Mouse (Mus musculus): ENCODE data around the gene Rps19. TPM values are rescaled to one million over a fixed set of nuclear protein-coding genes. Genes with fewer than 3 reads are reported as not detected.

The Rps19 gene
- polyA plus RNA-seq, 1 experiment from 2014 or later = 1,220 TPM

GRCm38 (mm10) chr7:24904070-24904483, 19.9 kb downstream of the Rps19 start:
- Histone ChIP-seq H3K9ac (peak overlapping the region; percentile 93), H3K4me1 (peaks cover 47% of the 10 kb centered on the region), H3K27me3 (replicated peaks) (no peaks in the 10 kb centered on the region), H3K4me3 (peak overlapping the region; percentile 84), H3K4me2 (peak overlapping the region; percentile 81), H3K9me3 (no peaks in the 10 kb centered on the region), H3K36me3 (peaks cover 18% of the 10 kb centered on the region), H3K27ac (replicated peaks) (peak overlapping the region; percentile 92)
- peak; percentile 96 for ATAC-seq (ENCODE audit: extremely low read depth, insufficient number of reproducible peaks, low FRiP score, low TSS enrichment)
- under 1% methylated on average over 30 of the region's 30 CpGs for WGBS

GRCm38 (mm10) chr7:24904936-24905335, 20.8 kb downstream of the Rps19 start:
- H3K27ac ChIP-seq (replicated peaks) = peak overlapping the region; percentile 74; the same call in 1 of the 2 replicates
- H3K4me2 ChIP-seq = peak overlapping the region; percentile 81
- H3K27me3 ChIP-seq (replicated peaks) = no peaks in the 10 kb centered on the region
- peaks cover 47% of the 10 kb centered on the region for H3K4me1 ChIP-seq
- peaks cover 26% of the 10 kb centered on the region for H3K36me3 ChIP-seq
- H3K4me3 ChIP-seq = peak overlapping the region; percentile 84
- ATAC-seq (ENCODE audit: extremely low read depth, insufficient number of reproducible peaks, low FRiP score, low TSS enrichment) = no peak
- 11% methylated on average over 3 of the region's 3 CpGs for WGBS
- peak overlapping the region; percentile 90 for H3K9ac ChIP-seq
- no peaks in the 10 kb centered on the region for H3K9me3 ChIP-seq

- Histone ChIP-seq H3K27me3 (replicated peaks) (no peaks in the 10 kb centered on the region), H3K9me3 (no peaks in the 10 kb centered on the region), H3K4me2 (peak overlapping the region; percentile 30), H3K36me3 (peaks cover 41% of the 10 kb centered on the region), H3K27ac (replicated peaks) (no peak overlapping the region), H3K9ac (peak overlapping the region; percentile 33), H3K4me3 (no peak overlapping the region), H3K4me1 (peaks cover 47% of the 10 kb centered on the region)
- 18% methylated on average over 6 of the region's 6 CpGs for WGBS
- no peak for ATAC-seq (ENCODE audit: extremely low read depth, insufficient number of reproducible peaks, low FRiP score, low TSS enrichment)
Observed at GRCm38 (mm10) chr7:24906551-24906950, 22.4 kb downstream of the Rps19 start.

- Histone ChIP-seq H3K9me3 (no peaks in the 10 kb centered on the region), H3K36me3 (peaks cover 48% of the 10 kb centered on the region), H3K4me1 (peaks cover 40% of the 10 kb centered on the region), H3K9ac (peak overlapping the region; percentile 33), H3K4me2 (peak overlapping the region; percentile 30), H3K27ac (replicated peaks) (0 out of 2 replicates have a peak overlapping the region, but pooled peaks have one; percentile 15), H3K4me3 (no peak overlapping the region), H3K27me3 (replicated peaks) (no peaks in the 10 kb centered on the region)
- WGBS = 30% methylated on average over 13 of the region's 13 CpGs
- ATAC-seq (ENCODE audit: extremely low read depth, insufficient number of reproducible peaks, low FRiP score, low TSS enrichment) = no peak
Observed at GRCm38 (mm10) chr7:24907211-24907748, 23.1 kb downstream of the Rps19 start.

- Histone ChIP-seq H3K27ac (replicated peaks) (no peak overlapping the region), H3K4me3 (no peak overlapping the region), H3K4me2 (no peak overlapping the region), H3K36me3 (peaks cover 70% of the 10 kb centered on the region), H3K27me3 (replicated peaks) (no peaks in the 10 kb centered on the region), H3K4me1 (peaks cover 3% of the 10 kb centered on the region), H3K9me3 (no peaks in the 10 kb centered on the region), H3K9ac (no peak overlapping the region)
- ATAC-seq (ENCODE audit: extremely low read depth, insufficient number of reproducible peaks, low FRiP score, low TSS enrichment) = no peak
- 89% methylated on average over 14 of the region's 14 CpGs for WGBS
Observed at GRCm38 (mm10) chr7:24912480-24912879, 28.3 kb downstream of the Rps19 start.

GRCm38 (mm10) chr7:24918763-24919323, 34.7 kb downstream of the Rps19 start:
- 88% methylated on average over 20 of the region's 20 CpGs for WGBS
- H3K27me3 ChIP-seq (replicated peaks) = no peaks in the 10 kb centered on the region
- ATAC-seq (ENCODE audit: extremely low read depth, insufficient number of reproducible peaks, low FRiP score, low TSS enrichment) = peak; percentile 26; the same call in 1 of the 2 replicates
- no peak overlapping the region for H3K9ac ChIP-seq
- H3K4me1 ChIP-seq = no peaks in the 10 kb centered on the region
- no peak overlapping the region for H3K4me3 ChIP-seq
- no peaks in the 10 kb centered on the region for H3K9me3 ChIP-seq
- H3K4me2 ChIP-seq = no peak overlapping the region
- no peak overlapping the region for H3K27ac ChIP-seq (replicated peaks)
- H3K36me3 ChIP-seq = peaks cover 73% of the 10 kb centered on the region

- Histone ChIP-seq H3K4me3 (no peak overlapping the region), H3K27ac (replicated peaks) (no peak overlapping the region), H3K4me1 (no peaks in the 10 kb centered on the region), H3K4me2 (no peak overlapping the region), H3K9ac (no peak overlapping the region), H3K36me3 (peaks cover 82% of the 10 kb centered on the region), H3K27me3 (replicated peaks) (no peaks in the 10 kb centered on the region), H3K9me3 (no peaks in the 10 kb centered on the region)
- ATAC-seq (ENCODE audit: extremely low read depth, insufficient number of reproducible peaks, low FRiP score, low TSS enrichment) = no peak
- 86% methylated on average over 9 of the region's 9 CpGs for WGBS
Observed at GRCm38 (mm10) chr7:24919728-24920127, 35.6 kb downstream of the Rps19 start.

GRCm38 (mm10) chr7:24930475-24930874, 46.3 kb downstream of the Rps19 start:
- ATAC-seq (ENCODE audit: extremely low read depth, insufficient number of reproducible peaks, low FRiP score, low TSS enrichment) = no peak

GRCm38 (mm10) chr7:24931651-24932050, 47.5 kb downstream of the Rps19 start:
- Histone ChIP-seq H3K4me2 (no peak overlapping the region), H3K4me3 (no peak overlapping the region), H3K4me1 (peaks cover 6% of the 10 kb centered on the region; the same call in 1 of the 2 replicates), H3K9ac (no peak overlapping the region), H3K9me3 (no peaks in the 10 kb centered on the region), H3K27ac (replicated peaks) (no peak overlapping the region), H3K36me3 (peaks cover 10% of the 10 kb centered on the region), H3K27me3 (replicated peaks) (peaks cover 95% of the 10 kb centered on the region)
- no peak for ATAC-seq (ENCODE audit: extremely low read depth, insufficient number of reproducible peaks, low FRiP score, low TSS enrichment)
- under 1% methylated on average over 11 of the region's 15 CpGs for WGBS

More at GRCm38 (mm10) chr7:24930475-24930874, 46.3 kb downstream of the Rps19 start:
- H3K4me3 ChIP-seq = no peak overlapping the region
- peaks cover 84% of the 10 kb centered on the region for H3K27me3 ChIP-seq (replicated peaks)
- H3K36me3 ChIP-seq = peaks cover 21% of the 10 kb centered on the region
- WGBS = 56% methylated on average over 6 of the region's 6 CpGs
- no peak overlapping the region for H3K4me2 ChIP-seq
- peaks cover 6% of the 10 kb centered on the region; the same call in 1 of the 2 replicates for H3K4me1 ChIP-seq
- H3K27ac ChIP-seq (replicated peaks) = no peak overlapping the region
- H3K9ac ChIP-seq = no peak overlapping the region
- no peaks in the 10 kb centered on the region for H3K9me3 ChIP-seq

Other genes starting within 250 kb of the Rps19 start
- 0.09 and 0.20 TPM in 2 replicates for gene Lypd3, start 247.8 kb upstream of the Rps19 start, polyA plus RNA-seq (2015; fragmentation: Nextera tagmentation; extraction: Ambion mirVana)
- not detected in 2 replicates for gene Tex101, start 207.7 kb upstream of the Rps19 start, polyA plus RNA-seq (2015; fragmentation: Nextera tagmentation; extraction: Ambion mirVana)
- gene BC049730, start 175.1 kb upstream of the Rps19 start, polyA plus RNA-seq (2015; fragmentation: Nextera tagmentation; extraction: Ambion mirVana) = not detected in 2 replicates
- not detected in 2 replicates for gene Gm4763, start 157.5 kb upstream of the Rps19 start, polyA plus RNA-seq (2015; fragmentation: Nextera tagmentation; extraction: Ambion mirVana)
- gene Cd177, start 124.1 kb upstream of the Rps19 start, polyA plus RNA-seq (2015; fragmentation: Nextera tagmentation; extraction: Ambion mirVana) = 0.16 TPM in 1 of 2 replicates, not detected in the other
- not detected in 2 replicates for gene Ceacam10, start 107.2 kb upstream of the Rps19 start, polyA plus RNA-seq (2015; fragmentation: Nextera tagmentation; extraction: Ambion mirVana)
- gene Gm9844, start 22.2 kb upstream of the Rps19 start, polyA plus RNA-seq (2015; fragmentation: Nextera tagmentation; extraction: Ambion mirVana) = 10.6 and 11.8 TPM in 2 replicates
- not detected in 2 replicates for gene Lypd4, start 14.4 kb upstream of the Rps19 start, polyA plus RNA-seq (2015; fragmentation: Nextera tagmentation; extraction: Ambion mirVana)
- 0.08 TPM in 1 of 2 replicates, not detected in the other for gene Dmrtc2, start 14.3 kb upstream of the Rps19 start, polyA plus RNA-seq (2015; fragmentation: Nextera tagmentation; extraction: Ambion mirVana)
- 0.25 and 0.39 TPM in 2 replicates for gene Cd79a, start 13.0 kb downstream of the Rps19 start, polyA plus RNA-seq (2015; fragmentation: Nextera tagmentation; extraction: Ambion mirVana)
- 59.0 and 64.0 TPM in 2 replicates for gene Arhgef1, start 18.5 kb downstream of the Rps19 start, polyA plus RNA-seq (2015; fragmentation: Nextera tagmentation; extraction: Ambion mirVana)
- gene Gm4881, start 60.1 kb downstream of the Rps19 start, polyA plus RNA-seq (2015; fragmentation: Nextera tagmentation; extraction: Ambion mirVana) = not detected in 2 replicates
- 185 and 197 TPM in 2 replicates for gene Rabac1, start 88.4 kb downstream of the Rps19 start, polyA plus RNA-seq (2015; fragmentation: Nextera tagmentation; extraction: Ambion mirVana)
- 1.4 and 1.6 TPM in 2 replicates for gene Atp1a3, start 121.6 kb downstream of the Rps19 start, polyA plus RNA-seq (2015; fragmentation: Nextera tagmentation; extraction: Ambion mirVana)
- 4.1 and 4.6 TPM in 2 replicates for gene Grik5, start 188.0 kb downstream of the Rps19 start, polyA plus RNA-seq (2015; fragmentation: Nextera tagmentation; extraction: Ambion mirVana)
- gene Zfp574, start 188.2 kb downstream of the Rps19 start, polyA plus RNA-seq (2015; fragmentation: Nextera tagmentation; extraction: Ambion mirVana) = 19.3 and 20.1 TPM in 2 replicates